In the genomic region with DNA sequence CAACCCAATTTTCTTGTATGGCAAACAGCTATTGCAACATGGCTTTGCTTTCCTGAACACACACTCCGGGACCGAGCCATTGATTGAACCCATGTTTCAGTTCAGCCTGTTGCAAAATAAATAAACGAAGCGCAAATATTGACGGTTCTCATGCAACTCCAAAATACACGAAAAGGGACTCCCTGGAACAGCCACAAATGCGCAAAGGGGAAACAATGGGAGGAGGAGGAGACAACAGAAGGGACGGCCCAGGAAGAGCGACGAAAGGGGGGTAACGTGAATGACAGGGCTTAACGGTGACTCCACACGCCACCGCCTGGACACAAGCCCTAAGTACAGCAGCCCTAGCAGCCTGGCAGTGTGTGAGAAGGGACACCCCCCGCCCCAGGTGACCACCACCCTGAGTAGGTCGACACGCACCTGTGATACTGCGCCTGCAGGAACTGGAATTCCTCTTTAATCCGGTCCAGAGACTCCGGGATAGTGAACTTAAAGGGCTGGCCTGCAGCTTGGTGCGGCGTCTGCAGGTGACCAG, we compare ENCODE assay signal across 8 mouse cellular contexts. TPM values are rescaled to one million over a fixed set of nuclear protein-coding genes. Genes with fewer than 3 reads are reported as not detected.
DNase-seq lines count a peak whose midpoint lies in the region; ATAC-seq lines count a peak whose summit lies in the region.

No protein-coding gene starts in this region.

- H3K9me3 ChIP-seq in hindbrain, embryonic 16.5 days (ENCODE audit: control insufficient read depth, low read length): no peaks in the 10 kb centered on the region

- H3K9ac ChIP-seq in hindbrain, embryonic 16.5 days (ENCODE audit: low read depth, low read length): peak overlapping the region; percentile 86

- peak; percentile 55 for ATAC-seq in hindbrain, embryonic 16.5 days

- peaks cover 29% of the 10 kb centered on the region for H3K4me1 ChIP-seq in hindbrain, embryonic 16.5 days (ENCODE audit: control insufficient read depth, insufficient read depth, low read depth, low read length)

- peak overlapping the region; percentile 92 for H3K27ac ChIP-seq in hindbrain, embryonic 16.5 days (ENCODE audit: low read depth, low read length)

- peak; percentile 79 for DNase-seq in R1 (ENCODE audit: low read depth, low spot score)
- peak; percentile 79 to 83 for DNase-seq in cerebellum, postnatal 14 days
- peak; percentile 82 for DNase-seq in gastrocnemius, adult 18-20 months (ENCODE audit: low spot score)
- DNase-seq in left cerebral cortex, adult 18-20 months (ENCODE audit: low spot score in 2 of 2): peak; percentile 75 to 86
- DNase-seq in lung, postnatal 4 days: peak; percentile 85
- peak; percentile 61 for DNase-seq in retina, postnatal 7 days (ENCODE audit: low read depth, low spot score)
- DNase-seq in urinary bladder, adult 18-20 months (ENCODE audit: low spot score in 2 of 2): peak; percentile 73 to 81

- H3K4me3 ChIP-seq in hindbrain, embryonic 16.5 days (ENCODE audit: low read length): peak overlapping the region; percentile 82

- H3K27me3 ChIP-seq in hindbrain, embryonic 16.5 days (replicated peaks; ENCODE audit: control insufficient read depth, insufficient read depth, low read length): no peaks in the 10 kb centered on the region

- H3K4me2 ChIP-seq in hindbrain, embryonic 16.5 days (ENCODE audit: low read length): peak overlapping the region; percentile 53

- WGBS in hindbrain, embryonic 16.5 days: under 1% methylated on average over 22 of the region's 22 CpGs

- H3K36me3 ChIP-seq in hindbrain, embryonic 16.5 days (ENCODE audit: control insufficient read depth, insufficient read depth, low read length): no peaks in the 10 kb centered on the region

RNA-seq across cellular contexts. Expression of a gene that starts 1.8 kb away (rescaled TPM):
- total RNA-seq in gastrocnemius, adult 18-20 months (2021): 10 to 100 TPM; 18.1 to 18.8 TPM
- polyA plus RNA-seq in hindbrain, embryonic 16.5 days (2015; fragmentation: Nextera tagmentation; extraction: Ambion mirVana): 26.8 and 31.5 TPM in 2 replicates
- total RNA-seq in left cerebral cortex, adult 18-20 months (2021): 10 to 100 TPM; 43.4 to 45.4 TPM

Comparison
In these comparisons a context has a peak if more than half of its experiments do, and no peak if none do; other contexts are left out.
1. Peak in every context shown above with its lines: DNase-seq, ATAC-seq, H3K4me3 ChIP-seq and H3K27ac ChIP-seq.